Mouse (Mus musculus): ENCODE measurements at regions not wholly inside any gene's neighbourhood (a gene's known extent, or its start where the extent isn't known, plus 50 kb on each side); places are given as distances from the start of the nearest gene placed in this dataset.

DNA sequence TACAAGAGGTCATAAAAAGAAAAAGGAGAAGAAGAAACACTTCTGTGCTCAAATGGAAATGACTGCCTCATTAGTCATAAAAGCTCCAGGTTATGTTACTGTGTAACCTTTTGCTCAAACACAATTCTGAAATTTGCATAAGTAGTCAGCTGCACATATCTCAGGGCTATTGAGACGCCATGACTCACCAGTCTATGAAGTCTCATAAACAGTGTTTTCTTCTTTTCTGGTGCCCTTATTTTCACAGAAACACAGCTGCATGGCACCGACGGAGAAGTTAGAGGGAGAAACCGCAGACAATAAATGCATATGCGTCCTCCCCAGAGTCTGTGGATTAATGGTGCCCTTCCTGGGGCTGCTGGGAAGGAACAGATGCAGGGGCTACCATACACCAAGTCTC, 193.1 kb upstream of the Prkcq start:
- no peak for TF ChIP-seq POLR2A (IDR thresholded peaks at IDR 0.05; ENCODE audit: borderline replicate concordance, extremely low read depth, insufficient read depth, insufficient read length, poor library complexity, severe bottlenecking)
- no peak for TF ChIP-seq CTCF (IDR thresholded peaks at IDR 0.05; ENCODE audit: borderline replicate concordance, extremely low read depth, insufficient read depth, insufficient read length)

All from brain, embryonic 14.5 days (tissue).